Mouse (Mus musculus): ENCODE data around the gene Vmo1. TPM values are rescaled to one million over a fixed set of nuclear protein-coding genes. Genes with fewer than 3 reads are reported as not detected.
"Not testable (repeated sequence)": the region's sequence is repeated elsewhere in the genome, so short reads cannot be mapped to it uniquely, and the experiment has no call there.

Gene Vmo1
- total and polyA plus RNA-seq, 2 experiments from 2014 or later: 0.65 TPM; not detected in 1

DNA sequence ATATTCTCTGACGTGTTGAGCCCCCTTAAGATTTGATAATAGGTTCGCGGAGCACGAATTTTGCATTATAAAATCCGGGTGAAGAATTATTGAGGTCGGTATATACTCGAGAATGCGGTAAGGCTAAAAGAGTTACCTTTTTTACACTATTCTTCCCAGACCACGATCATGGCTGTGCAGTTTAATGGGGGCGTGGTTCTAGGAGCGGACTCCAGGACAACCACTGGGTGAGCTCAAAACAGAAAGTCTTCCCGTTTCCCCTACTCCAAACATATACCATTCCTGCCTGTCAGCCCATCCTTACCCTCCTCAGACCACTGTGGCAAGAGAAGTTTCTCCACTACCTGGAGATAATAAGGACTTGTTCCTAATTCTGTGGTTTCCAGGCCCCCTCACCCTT is 11.3 kb upstream of the Vmo1 start:
- H3K4me3 ChIP-seq (ENCODE audit: low read depth, low read length): peak overlapping the region; percentile 62
- DNase-seq (ENCODE audit: low spot score) (no peak), ATAC-seq (ENCODE audit: low FRiP score) (peak; percentile 50; the same call in 1 of the 2 replicates)
- 1% methylated on average over 12 of the region's 12 CpGs for WGBS
- H3K27me3 ChIP-seq (ENCODE audit: insufficient read depth, low read length): no peaks in the 10 kb centered on the region
- no peak for TF ChIP-seq CTCF (IDR thresholded peaks at IDR 0.05)
- H3K36me3 ChIP-seq (ENCODE audit: insufficient read depth, low read length): peaks cover 22% of the 10 kb centered on the region
- H3K27ac ChIP-seq (ENCODE audit: low read depth, low read length): peak overlapping the region; percentile 69
- no peaks in the 10 kb centered on the region for H3K9me3 ChIP-seq (ENCODE audit: low read length)
- H3K9ac ChIP-seq (replicated peaks; ENCODE audit: low read length, poor library complexity, severe bottlenecking): peak overlapping the region; percentile 80
- H3K4me2 ChIP-seq (ENCODE audit: low read depth, low read length, poor library complexity, severe bottlenecking): peak overlapping the region; percentile 69
- 0 out of 2 replicates have a peak, but pooled peaks cover 4% of the 10 kb centered on the region for H3K4me1 ChIP-seq (ENCODE audit: insufficient read depth, low read length)

GRCm38 (mm10) chr11:70525184-70525678 is 10.8 kb upstream of the Vmo1 start, which contains the start of gene Psmb6:
TSS of gene Psmb6 (plus strand) at chr11:70525367.
- WGBS: under 1% methylated on average over 25 of the region's 26 CpGs
- H3K4me3 ChIP-seq (ENCODE audit: low read depth, low read length): peak within 1 kb of the TSS; percentile 62

GRCm38 (mm10) chr11:70524782-70525181 is 10.4 kb upstream of the Vmo1 start:
- Histone ChIP-seq H3K9ac (replicated peaks; ENCODE audit: low read length, poor library complexity, severe bottlenecking) (no peak overlapping the region), H3K36me3 (ENCODE audit: insufficient read depth, low read length) (peaks cover 22% of the 10 kb centered on the region), H3K27ac (ENCODE audit: low read depth, low read length) (no peak overlapping the region), H3K9me3 (ENCODE audit: low read length) (no peaks in the 10 kb centered on the region), H3K4me2 (ENCODE audit: low read depth, low read length, poor library complexity, severe bottlenecking) (peak overlapping the region; percentile 69), H3K4me3 (ENCODE audit: low read depth, low read length) (peak overlapping the region; percentile 62), H3K27me3 (ENCODE audit: insufficient read depth, low read length) (no peaks in the 10 kb centered on the region), H3K4me1 (ENCODE audit: insufficient read depth, low read length) (0 out of 2 replicates have a peak, but pooled peaks cover 4% of the 10 kb centered on the region)
- 7% methylated on average over 8 of the region's 8 CpGs for WGBS
- no peak for TF ChIP-seq CTCF (IDR thresholded peaks at IDR 0.05)
- peak; percentile 7; the same call in 1 of the 2 replicates for ATAC-seq (ENCODE audit: low FRiP score)
- no peak for DNase-seq (ENCODE audit: low spot score)

More at GRCm38 (mm10) chr11:70525184-70525678, 10.8 kb upstream of the Vmo1 start, which contains the start of gene Psmb6:
- TF ChIP-seq CTCF (IDR thresholded peaks at IDR 0.05): no peak
- Histone ChIP-seq H3K4me2 (ENCODE audit: low read depth, low read length, poor library complexity, severe bottlenecking) (peak within 1 kb of the TSS; percentile 69), H3K36me3 (ENCODE audit: insufficient read depth, low read length) (peaks cover 22% of the 10 kb centered on the region), H3K9ac (replicated peaks; ENCODE audit: low read length, poor library complexity, severe bottlenecking) (peak within 1 kb of the TSS; percentile 80), H3K27me3 (ENCODE audit: insufficient read depth, low read length) (no peaks in the 10 kb centered on the region), H3K27ac (ENCODE audit: low read depth, low read length) (peak within 1 kb of the TSS; percentile 69), H3K4me1 (ENCODE audit: insufficient read depth, low read length) (0 out of 2 replicates have a peak, but pooled peaks cover 4% of the 10 kb centered on the region), H3K9me3 (ENCODE audit: low read length) (no peaks in the 10 kb centered on the region)
- ATAC-seq (ENCODE audit: low FRiP score): peak; percentile 90
- DNase-seq (ENCODE audit: low spot score): peak; percentile 99

DNA sequence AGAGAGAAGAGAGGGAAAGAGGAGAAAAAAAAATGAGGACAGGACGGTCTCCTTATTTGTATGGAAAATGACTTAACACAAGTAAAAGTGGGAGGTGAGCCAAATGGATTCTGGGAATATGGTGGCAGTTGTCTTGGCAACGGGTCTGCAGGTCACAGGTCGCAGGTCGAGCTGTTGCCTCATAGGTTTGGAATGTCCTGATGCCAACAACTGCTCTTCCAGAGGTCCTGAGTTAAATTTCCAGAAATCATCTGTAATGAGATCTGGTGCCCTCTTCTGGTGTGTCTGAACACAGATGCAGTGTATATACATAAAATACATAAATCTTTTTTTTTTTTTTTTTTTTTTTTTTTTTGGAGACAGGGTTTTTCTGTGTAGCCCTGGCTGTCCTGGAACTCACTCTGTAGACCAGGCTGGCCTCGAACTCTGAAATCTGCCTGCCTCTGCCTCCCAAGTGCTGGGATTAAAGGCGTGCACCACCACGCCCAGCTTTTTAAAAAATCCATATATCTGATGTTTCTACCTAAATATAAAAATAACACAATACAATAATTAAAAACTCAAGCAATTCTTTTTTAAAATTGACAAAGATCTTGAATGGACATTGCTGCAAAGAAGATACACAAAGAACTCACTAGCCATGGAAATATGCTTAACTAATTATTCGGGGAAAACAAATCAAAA is 9.0 kb upstream of the Vmo1 start:
- peak; percentile 27; the same call in 1 of the 2 replicates for TF ChIP-seq CTCF (IDR thresholded peaks at IDR 0.05)
- 91% methylated on average over 8 of the region's 8 CpGs for WGBS

GRCm38 (mm10) chr11:70520178-70520769 is 5.9 kb upstream of the Vmo1 start:
- H3K27me3 ChIP-seq (ENCODE audit: insufficient read depth, low read length): no peaks in the 10 kb centered on the region
- no peaks in the 10 kb centered on the region for H3K4me1 ChIP-seq (ENCODE audit: insufficient read depth, low read length)
- 8% methylated on average over 41 of the region's 41 CpGs for WGBS
- peak overlapping the region; percentile 47 for H3K4me2 ChIP-seq (ENCODE audit: low read depth, low read length, poor library complexity, severe bottlenecking)
- no peaks in the 10 kb centered on the region for H3K36me3 ChIP-seq (ENCODE audit: insufficient read depth, low read length)
- TF ChIP-seq CTCF (IDR thresholded peaks at IDR 0.05): peak; percentile 40; the same call in 1 of the 2 replicates
- ATAC-seq (ENCODE audit: low FRiP score) (0 out of 2 replicates have a peak, but pooled peaks have one; percentile 65), DNase-seq (ENCODE audit: low spot score) (peak; percentile 37)
- H3K9ac ChIP-seq (replicated peaks; ENCODE audit: low read length, poor library complexity, severe bottlenecking): peak overlapping the region; percentile 36; the same call in 1 of the 2 replicates
- no peaks in the 10 kb centered on the region for H3K9me3 ChIP-seq (ENCODE audit: low read length)
- H3K27ac ChIP-seq (ENCODE audit: low read depth, low read length): peak overlapping the region; percentile 68
- peak overlapping the region; percentile 20; the same call in 1 of the 2 replicates for H3K4me3 ChIP-seq (ENCODE audit: low read depth, low read length)

More for the DNA sequence above, 9.0 kb upstream of the Vmo1 start:
- H3K9ac ChIP-seq (replicated peaks; ENCODE audit: low read length, poor library complexity, severe bottlenecking); H3K4me1 ChIP-seq (ENCODE audit: insufficient read depth, low read length); H3K27ac ChIP-seq (ENCODE audit: low read depth, low read length); H3K4me2 ChIP-seq (ENCODE audit: low read depth, low read length, poor library complexity, severe bottlenecking); H3K27me3 ChIP-seq (ENCODE audit: insufficient read depth, low read length); ATAC-seq (ENCODE audit: low FRiP score); H3K9me3 ChIP-seq (ENCODE audit: low read length); H3K4me3 ChIP-seq (ENCODE audit: low read depth, low read length); DNase-seq (ENCODE audit: low spot score): not testable (repeated sequence)
- H3K36me3 ChIP-seq (ENCODE audit: insufficient read depth, low read length): peaks cover 15% of the 10 kb centered on the region

All from midbrain, postnatal 0 days (tissue).